Mouse (Mus musculus) limb, embryonic 14.5 days (tissue): ENCODE measurements around the gene Parp14. TPM values are rescaled to one million over a fixed set of nuclear protein-coding genes. Genes with fewer than 3 reads are reported as not detected.

ENCODE experiments used
- ATAC-seq: fragments of 200-750 bp; cut with Nextera tagmentation; 2 replicates; pipeline ENCODE4 v1.8.0; 2017; ENCODE audit warnings: low read depth, moderate number of reproducible peaks, moderate TSS enrichment; ENCODE audit not compliant: low FRiP score
- DNase-seq: peaks from one replicate; pipeline ENCODE4 v3.0.0-alpha.2; 2015; ENCODE audit warnings: low spot score
- H3K27ac ChIP-seq: fragments of 300-500 bp; sonication (generic); replicated peaks from 2 replicates; pipeline ENCODE4 v1.5.1; 2014; ENCODE audit warnings: low read depth, mild to moderate bottlenecking, low read length, moderate library complexity, mixed read lengths
- H3K27me3 ChIP-seq: fragments of 300-500 bp; sonication (generic); 2 replicates; pipeline ENCODE4 v1.6.1; 2014; ENCODE audit warnings: low read length, mixed read lengths; ENCODE audit not compliant: control insufficient read depth, insufficient read depth
- H3K36me3 ChIP-seq: fragments of 300-500 bp; sonication (generic); 2 replicates; pipeline ENCODE4 v1.6.1; 2014; ENCODE audit warnings: mild to moderate bottlenecking, low read length, moderate library complexity, mixed read lengths; ENCODE audit not compliant: control insufficient read depth, insufficient read depth
- H3K4me1 ChIP-seq: fragments of 300-500 bp; sonication (generic); 2 replicates; pipeline ENCODE4 v1.6.1; 2014; ENCODE audit warnings: antibody characterized with exemption, low read length, mixed read lengths; ENCODE audit not compliant: control insufficient read depth, insufficient read depth
- H3K4me2 ChIP-seq: fragments of 300-500 bp; sonication (generic); replicated peaks from 2 replicates; pipeline ENCODE4 v1.6.1; 2014; ENCODE audit warnings: low read depth, mild to moderate bottlenecking, low read length, moderate library complexity; ENCODE audit not compliant: severe bottlenecking
- H3K4me3 ChIP-seq: fragments of 300-500 bp; sonication (generic); replicated peaks from 2 replicates; pipeline ENCODE4 v1.5.1; 2014; ENCODE audit warnings: low read length
- H3K9ac ChIP-seq: fragments of 300-500 bp; sonication (generic); 2 replicates; pipeline ENCODE4 v1.6.1; 2014; ENCODE audit warnings: mild to moderate bottlenecking, low read depth, low read length, moderate library complexity; ENCODE audit not compliant: severe bottlenecking
- H3K9me3 ChIP-seq: fragments of 300-500 bp; sonication (generic); 2 replicates; pipeline ENCODE4 v1.6.1; 2016; ENCODE audit warnings: low read length; ENCODE audit not compliant: control insufficient read depth
- POLR2A ChIP-seq: fragments of 200-500 bp; IDR thresholded peaks from 2 replicates; pipeline ENCODE4 v1.8.0; 2012; ENCODE audit warnings: inconsistent platforms, mild to moderate bottlenecking, moderate library complexity, borderline replicate concordance; ENCODE audit not compliant: insufficient read depth, insufficient read length; ENCODE audit errors: extremely low read depth
- WGBS: fragments of 180-500 bp; shearing (Covaris S2); extraction: QIAGEN DNeasy Blood & Tissue Kit; methylation state at CpG from one replicate; pipeline ENCODE4 v1.1.7; 2014; 5-methylcytosine and 5-hydroxymethylcytosine counted together
- polyA plus RNA-seq, 2 experiments: library from polyadenylated mRNA; depleted of rRNA in 1 of 2; stranded (reverse) in 1 of 2; unstranded in 1 of 2; fragments of >200 nt; fragmentation: Nextera tagmentation in 1 of 2; extraction: Ambion mirVana in 1 of 2; gene quantifications; 2 replicates each; pipeline versions ENCODE4 v1.2.1 to v1.2.3; 2012 to 2014

The Parp14 gene
- polyA plus RNA-seq, 2 experiments, result 0.67 to 1.1 TPM

- Histone ChIP-seq H3K27me3 (no peaks in the 10 kb centered on the region), H3K27ac (no peak overlapping the region), H3K36me3 (peaks cover 16% of the 10 kb centered on the region), H3K4me2 (no peak overlapping the region), H3K9ac (no peak overlapping the region), H3K4me1 (no peaks in the 10 kb centered on the region), H3K9me3 (no peaks in the 10 kb centered on the region), H3K4me3 (no peak overlapping the region)
- no peak for TF ChIP-seq POLR2A
- DNase-seq (no peak), ATAC-seq (no peak)
- WGBS, result 97% methylated on average over 6 of the region's 6 CpGs
Measured at GRCm38 (mm10) chr16:35787163-35787562, 84.2 kb downstream of the Parp14 start.

DNA sequence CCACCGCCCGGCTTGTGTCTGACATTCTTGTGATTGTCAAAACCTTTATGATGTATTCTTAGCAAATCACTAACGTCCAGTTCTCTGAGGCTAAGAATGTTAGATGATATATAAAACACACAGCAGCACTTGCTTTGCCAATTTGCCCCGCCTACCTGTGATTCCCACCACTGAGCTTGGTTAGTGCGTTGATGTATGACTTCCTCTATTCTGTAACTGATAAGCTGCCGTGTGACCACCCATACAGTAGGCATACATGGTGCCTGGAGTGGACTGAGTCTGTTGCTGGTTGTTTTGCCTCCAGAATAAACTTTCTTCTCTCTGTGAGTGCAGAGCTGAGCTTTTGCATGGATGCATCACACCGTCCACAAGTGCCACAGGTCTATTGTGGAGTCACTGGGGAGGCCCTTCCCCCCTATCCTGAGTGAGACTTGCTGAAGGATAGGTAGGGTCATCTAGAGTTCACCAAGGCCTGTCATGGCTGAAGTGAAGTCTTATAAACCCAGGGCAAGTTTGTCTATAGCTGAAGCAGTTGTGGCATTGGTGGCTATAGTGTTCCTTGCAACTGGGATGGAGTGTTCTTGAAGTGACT, 87.1 kb downstream of the Parp14 start:
- Histone ChIP-seq H3K27me3 (no peaks in the 10 kb centered on the region), H3K4me3 (no peak overlapping the region), H3K9ac (no peak overlapping the region), H3K36me3 (peaks cover 6% of the 10 kb centered on the region; the same call in 1 of the 2 replicates), H3K4me2 (no peak overlapping the region), H3K9me3 (no peaks in the 10 kb centered on the region), H3K27ac (no peak overlapping the region), H3K4me1 (no peaks in the 10 kb centered on the region)
- TF ChIP-seq POLR2A, result no peak
- ATAC-seq (no peak), DNase-seq (no peak)
- WGBS, result 75% methylated on average over 7 of the region's 7 CpGs

- 86% methylated on average over 3 of the region's 3 CpGs for WGBS
- Histone ChIP-seq H3K4me3 (no peak overlapping the region), H3K9me3 (no peaks in the 10 kb centered on the region), H3K4me2 (no peak overlapping the region), H3K36me3 (no peaks in the 10 kb centered on the region), H3K27me3 (no peaks in the 10 kb centered on the region), H3K9ac (no peak overlapping the region), H3K27ac (no peak overlapping the region), H3K4me1 (no peaks in the 10 kb centered on the region)
- no peak for DNase-seq
- no peak for ATAC-seq
- no peak for TF ChIP-seq POLR2A
Measured at GRCm38 (mm10) chr16:35783207-35783573, 88.2 kb downstream of the Parp14 start.

Other genes starting within 250 kb of the Parp14 start
- gene Dirc2, start 102.2 kb downstream of the Parp14 start, polyA plus RNA-seq (2012; rRNA removed), result 22.9 and 28.7 TPM in 2 replicates
- gene Dirc2, start 102.2 kb downstream of the Parp14 start, polyA plus RNA-seq (2014; fragmentation: Nextera tagmentation; extraction: Ambion mirVana), result 20.5 and 23.0 TPM in 2 replicates
- 11.5 and 12.3 TPM in 2 replicates for gene Hspbap1, start 101.2 kb downstream of the Parp14 start, polyA plus RNA-seq (2012; rRNA removed)
- gene Hspbap1, start 101.2 kb downstream of the Parp14 start, polyA plus RNA-seq (2014; fragmentation: Nextera tagmentation; extraction: Ambion mirVana), result 12.9 and 14.5 TPM in 2 replicates
- gene Parp9, start 66.9 kb upstream of the Parp14 start, polyA plus RNA-seq (2012; rRNA removed), result 3.5 and 4.1 TPM in 2 replicates
- gene Parp9, start 66.9 kb upstream of the Parp14 start, polyA plus RNA-seq (2014; fragmentation: Nextera tagmentation; extraction: Ambion mirVana), result 4.3 and 5.3 TPM in 2 replicates
- gene Dtx3l, start 67.6 kb upstream of the Parp14 start, polyA plus RNA-seq (2012; rRNA removed), result 1.8 and 2.0 TPM in 2 replicates
- gene Dtx3l, start 67.6 kb upstream of the Parp14 start, polyA plus RNA-seq (2014; fragmentation: Nextera tagmentation; extraction: Ambion mirVana), result 3.2 and 3.5 TPM in 2 replicates
- gene Kpna1, start 107.2 kb upstream of the Parp14 start, polyA plus RNA-seq (2012; rRNA removed), result 14.7 and 15.4 TPM in 2 replicates
- 38.7 and 39.5 TPM in 2 replicates for gene Kpna1, start 107.2 kb upstream of the Parp14 start, polyA plus RNA-seq (2014; fragmentation: Nextera tagmentation; extraction: Ambion mirVana)
- 5.2 and 6.1 TPM in 2 replicates for gene Wdr5b, start 169.6 kb upstream of the Parp14 start, polyA plus RNA-seq (2012; rRNA removed)
- gene Wdr5b, start 169.6 kb upstream of the Parp14 start, polyA plus RNA-seq (2014; fragmentation: Nextera tagmentation; extraction: Ambion mirVana), result 11.9 and 13.7 TPM in 2 replicates
- 128 and 270 TPM in 2 replicates for gene Fam162a, start 200.1 kb upstream of the Parp14 start, polyA plus RNA-seq (2012; rRNA removed)
- 474 and 497 TPM in 2 replicates for gene Fam162a, start 200.1 kb upstream of the Parp14 start, polyA plus RNA-seq (2014; fragmentation: Nextera tagmentation; extraction: Ambion mirVana)
- 47.3 and 56.2 TPM in 2 replicates for gene Ccdc58, start 200.1 kb upstream of the Parp14 start, polyA plus RNA-seq (2012; rRNA removed)
- gene Ccdc58, start 200.1 kb upstream of the Parp14 start, polyA plus RNA-seq (2014; fragmentation: Nextera tagmentation; extraction: Ambion mirVana), result 70.1 and 70.2 TPM in 2 replicates